Mouse (Mus musculus) small intestine, adult 2 months (tissue): ENCODE measurements at regions not wholly inside any gene's neighbourhood (a gene's known extent, or its start where the extent isn't known, plus 50 kb on each side); places are given as distances from the start of the nearest gene placed in this dataset.

Experiments used
- CTCF ChIP-seq: fragments of 200-500 bp; IDR thresholded peaks from 2 replicates; pipeline ENCODE4 v1.5.1; 2012; ENCODE audit warnings: low read depth, mild to moderate bottlenecking, control low read depth, inconsistent platforms, low read length, moderate library complexity, mixed read lengths; ENCODE audit not compliant: insufficient replicate concordance, insufficient read length; ENCODE audit errors: extremely low read depth
- POLR2A ChIP-seq: fragments of 200-500 bp; IDR thresholded peaks from 2 replicates; pipeline ENCODE4 v1.6.1; 2012; ENCODE audit warnings: low read depth, mild to moderate bottlenecking, control low read depth, inconsistent platforms, low read length, moderate library complexity

GRCm38 (mm10) chr11:111732096-111732495 lies 666.1 kb downstream of the Kcnj2 start:
- TF ChIP-seq POLR2A (no peak), CTCF (no peak)
